Mouse (Mus musculus) retina, postnatal 1 day (tissue): ENCODE results near the gene Arid1a.
"Not testable (repeated sequence)": the region's sequence is repeated elsewhere in the genome, so short reads cannot be mapped to it uniquely, and the experiment has no call there.

Source experiments
- DNase-seq: peaks from one replicate; pipeline ENCODE4 v3.0.0-alpha.2; 2012

Gene Arid1a

GRCm38 (mm10) chr4:133673666-133674330, 82.8 kb downstream of the Arid1a start:
- DNase-seq: no peak

- DNase-seq: peak; percentile 30
These were observed 83.5 kb downstream of the Arid1a start for GRCm38 (mm10) chr4:133672845-133673647.

GRCm38 (mm10) chr4:133671881-133672844, 84.4 kb downstream of the Arid1a start, which contains the start of gene Pigv:
Gene Pigv (minus strand): TSS chr4:133672647.
- DNase-seq: peak; percentile 92

- DNase-seq: peak; percentile 86
These were observed 85.2 kb downstream of the Arid1a start for GRCm38 (mm10) chr4:133671184-133671880.

GRCm38 (mm10) chr4:133669652-133670210, 86.8 kb downstream of the Arid1a start:
- DNase-seq: no peak

DNA sequence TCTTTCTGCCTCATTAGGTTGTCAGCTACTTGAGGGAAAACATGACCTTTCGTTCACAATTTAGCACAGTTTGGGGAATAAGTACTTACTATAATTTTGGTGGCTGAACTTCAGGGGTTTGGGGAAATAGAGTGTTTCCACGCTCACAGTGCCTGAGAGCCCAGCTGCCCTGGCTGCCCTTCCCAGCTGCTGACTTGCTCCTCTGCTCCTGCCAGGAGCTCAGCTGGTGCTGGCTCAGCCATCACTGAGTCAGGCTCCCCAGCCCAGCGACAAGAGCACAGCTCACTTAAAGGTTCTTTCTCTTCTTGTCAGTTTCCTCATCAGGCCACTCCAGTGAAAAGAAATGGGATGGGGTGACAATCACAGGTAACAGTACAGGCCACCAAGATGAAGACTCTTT, 88.0 kb downstream of the Arid1a start:
- DNase-seq: no peak

GRCm38 (mm10) chr4:133666199-133666598, 90.4 kb downstream of the Arid1a start:
- no peak for DNase-seq

- DNase-seq: no peak
These were observed 91.5 kb downstream of the Arid1a start for GRCm38 (mm10) chr4:133665118-133665517.

- no peak for DNase-seq
These were observed 93.6 kb downstream of the Arid1a start for GRCm38 (mm10) chr4:133662945-133663344.

DNA sequence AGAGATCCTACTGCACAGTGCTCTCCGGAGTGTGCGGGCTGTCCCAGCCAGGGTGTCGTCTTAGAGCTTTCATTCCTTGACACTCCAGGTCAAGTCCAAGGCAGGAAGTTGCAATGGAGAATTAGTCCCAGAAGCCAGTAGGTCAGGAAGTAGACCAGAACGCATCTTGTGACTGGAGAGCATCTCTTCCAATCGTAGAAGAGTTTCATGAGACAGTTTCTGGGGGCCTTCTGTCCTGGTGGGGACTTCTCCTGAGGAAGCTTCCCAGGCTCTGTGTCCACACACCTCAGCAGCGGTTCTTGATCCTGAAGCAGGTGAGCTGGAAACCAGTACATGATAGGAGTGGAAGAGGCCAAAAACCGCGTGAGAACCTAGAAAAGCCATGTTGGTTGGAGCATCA, 94.1 kb downstream of the Arid1a start:
- no peak for DNase-seq

DNA sequence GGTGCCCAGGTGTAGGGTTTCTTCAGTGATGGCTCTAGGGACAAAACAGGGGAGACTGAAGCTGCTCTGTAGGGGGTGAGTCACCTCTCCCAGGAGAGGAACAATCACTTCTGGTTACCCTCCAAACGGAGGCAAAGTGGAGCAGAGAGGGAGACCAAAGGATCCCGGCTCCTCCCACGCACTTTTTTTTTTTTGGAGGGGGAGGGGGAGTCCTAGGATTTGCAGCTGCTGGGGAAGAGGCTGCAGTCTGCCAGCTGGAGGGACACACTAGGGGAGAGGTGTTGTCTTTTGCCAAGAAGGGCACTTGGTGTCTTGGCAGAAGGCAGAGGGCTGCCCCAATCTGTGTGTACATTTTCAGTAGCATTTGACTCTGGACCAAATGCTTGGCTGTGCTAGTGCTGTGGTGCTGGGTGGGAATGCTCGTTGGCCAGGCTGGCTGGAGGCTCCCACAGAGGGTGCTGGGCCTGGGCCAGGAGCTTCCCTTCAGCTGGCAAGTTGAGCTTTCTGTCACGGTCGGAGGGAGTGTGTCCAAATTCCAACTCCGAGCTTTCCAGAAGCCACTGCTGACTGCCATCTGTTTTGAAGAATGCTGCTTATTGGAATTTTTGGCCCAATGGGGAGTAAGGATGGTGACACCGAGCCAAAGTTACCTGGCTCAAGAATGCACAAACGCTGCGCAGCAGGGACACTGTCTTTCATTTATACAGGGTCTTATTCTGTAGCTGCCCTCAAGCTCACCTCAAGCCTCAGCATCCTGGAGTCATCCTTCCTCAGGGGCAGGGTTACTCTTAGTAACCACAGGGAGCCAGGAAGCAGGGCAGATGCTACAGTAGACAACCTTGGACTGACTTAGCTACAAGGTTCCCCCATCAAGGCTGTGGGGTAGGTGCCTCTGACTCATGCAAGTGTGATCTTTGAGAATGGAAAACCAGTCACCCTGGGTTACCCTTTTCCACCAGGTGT, 96.1 kb downstream of the Arid1a start:
- DNase-seq: peak; percentile 58

DNA sequence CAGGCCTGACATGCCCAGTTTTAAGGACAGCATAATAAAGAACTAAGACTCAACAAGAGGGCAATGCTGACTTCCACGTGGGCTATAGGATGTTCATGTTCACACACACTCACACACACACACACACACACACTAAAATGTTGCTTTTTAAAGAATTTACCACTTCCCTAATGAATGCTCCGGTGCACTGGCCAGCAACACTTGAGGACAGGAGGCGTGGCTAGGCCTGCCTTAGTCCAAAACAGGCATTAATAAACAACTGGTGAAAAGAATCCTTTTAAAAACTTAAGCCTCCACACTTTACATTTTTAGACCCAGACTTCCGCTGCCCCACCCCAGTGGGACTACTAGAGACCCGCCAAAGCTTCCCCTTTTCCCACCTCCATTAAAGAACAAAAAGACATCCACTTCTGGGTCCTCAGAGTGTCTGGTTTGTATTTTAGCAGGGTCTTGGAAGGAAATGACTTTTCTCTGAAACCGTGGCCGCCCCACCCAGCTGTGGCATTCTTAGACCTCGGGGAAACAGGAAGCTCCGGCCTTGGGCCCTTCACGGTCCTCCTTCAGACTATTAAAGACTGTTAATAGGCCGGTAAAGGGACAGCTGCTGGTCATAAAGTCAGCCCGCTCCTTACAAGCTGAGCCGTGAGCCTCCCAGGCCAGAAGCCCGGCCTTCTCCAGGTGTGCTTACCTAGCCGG, 96.9 kb downstream of the Arid1a start:
- no peak for DNase-seq

DNA sequence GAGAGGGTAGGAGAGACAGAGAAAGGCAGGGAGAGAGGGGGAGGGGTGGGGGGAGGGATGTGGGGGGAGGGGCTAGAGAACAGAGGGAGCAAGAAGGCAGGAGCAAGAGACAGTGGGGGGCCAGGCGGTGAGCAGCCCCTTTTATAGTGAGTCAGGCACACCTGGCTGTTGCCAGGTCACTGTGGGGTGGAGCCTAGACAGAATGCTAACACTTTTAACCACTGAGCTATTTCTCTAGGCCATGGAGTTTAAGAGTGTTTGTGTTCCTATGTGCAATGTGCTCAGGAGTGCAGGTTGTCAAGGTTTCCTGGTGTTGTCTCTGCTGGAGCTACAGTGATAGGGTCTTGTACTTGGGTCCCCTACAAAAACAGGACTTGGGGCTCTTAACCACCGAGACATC, 97.8 kb downstream of the Arid1a start:
- DNase-seq: no peak

GRCm38 (mm10) chr4:133657829-133658458, 98.6 kb downstream of the Arid1a start:
- no peak for DNase-seq

GRCm38 (mm10) chr4:133656997-133657396, 99.6 kb downstream of the Arid1a start:
- DNase-seq: no peak

DNA sequence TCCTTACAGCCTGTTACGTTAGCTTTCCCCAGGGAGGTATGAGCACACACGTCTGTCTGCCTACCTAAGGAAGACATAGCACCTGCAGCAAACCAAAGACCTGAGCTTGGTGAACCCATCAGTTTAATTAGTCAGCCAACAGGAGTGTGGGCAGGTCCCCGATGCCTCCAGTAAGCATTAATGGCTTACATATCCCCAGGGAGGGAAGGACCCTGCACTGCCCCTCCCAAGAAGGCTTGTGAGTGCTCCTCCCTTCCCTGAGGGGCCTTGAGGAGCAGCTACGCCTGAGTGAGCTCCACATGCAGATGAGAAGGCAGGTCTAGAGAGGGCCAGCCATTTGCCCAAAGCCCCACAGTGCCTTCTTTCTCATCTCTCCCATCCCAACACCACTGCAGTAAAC, 100.3 kb downstream of the Arid1a start:
- DNase-seq: no peak

GRCm38 (mm10) chr4:133654070-133654469, 102.5 kb downstream of the Arid1a start:
- DNase-seq: not testable (repeated sequence)

- no peak for DNase-seq
These were observed 103.8 kb downstream of the Arid1a start for GRCm38 (mm10) chr4:133652746-133653145.

- DNase-seq: no peak
These were observed 104.6 kb downstream of the Arid1a start for GRCm38 (mm10) chr4:133651986-133652385.

DNA sequence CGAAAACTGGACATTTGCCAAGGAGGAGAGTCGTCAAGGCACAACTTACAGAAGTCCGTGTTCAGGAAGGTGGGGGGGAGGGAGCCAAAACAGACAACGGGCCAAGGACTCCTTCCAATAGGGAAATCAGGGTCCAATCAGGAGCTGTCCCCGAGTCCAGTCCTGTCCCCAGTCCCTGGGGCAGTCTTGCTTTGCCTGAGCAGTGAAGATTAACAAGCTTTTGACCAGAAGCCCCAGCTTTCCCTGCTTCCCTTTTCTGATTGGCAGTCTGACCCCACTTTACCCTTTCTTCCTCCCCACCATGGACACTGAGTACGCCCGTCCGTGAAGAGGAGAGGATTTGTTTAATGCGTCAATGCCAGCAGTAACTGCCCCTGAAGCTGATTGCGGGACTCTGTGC, 105.1 kb downstream of the Arid1a start:
- no peak for DNase-seq
